ENCODE assay signal across 14 mouse cellular contexts in the genomic region with DNA sequence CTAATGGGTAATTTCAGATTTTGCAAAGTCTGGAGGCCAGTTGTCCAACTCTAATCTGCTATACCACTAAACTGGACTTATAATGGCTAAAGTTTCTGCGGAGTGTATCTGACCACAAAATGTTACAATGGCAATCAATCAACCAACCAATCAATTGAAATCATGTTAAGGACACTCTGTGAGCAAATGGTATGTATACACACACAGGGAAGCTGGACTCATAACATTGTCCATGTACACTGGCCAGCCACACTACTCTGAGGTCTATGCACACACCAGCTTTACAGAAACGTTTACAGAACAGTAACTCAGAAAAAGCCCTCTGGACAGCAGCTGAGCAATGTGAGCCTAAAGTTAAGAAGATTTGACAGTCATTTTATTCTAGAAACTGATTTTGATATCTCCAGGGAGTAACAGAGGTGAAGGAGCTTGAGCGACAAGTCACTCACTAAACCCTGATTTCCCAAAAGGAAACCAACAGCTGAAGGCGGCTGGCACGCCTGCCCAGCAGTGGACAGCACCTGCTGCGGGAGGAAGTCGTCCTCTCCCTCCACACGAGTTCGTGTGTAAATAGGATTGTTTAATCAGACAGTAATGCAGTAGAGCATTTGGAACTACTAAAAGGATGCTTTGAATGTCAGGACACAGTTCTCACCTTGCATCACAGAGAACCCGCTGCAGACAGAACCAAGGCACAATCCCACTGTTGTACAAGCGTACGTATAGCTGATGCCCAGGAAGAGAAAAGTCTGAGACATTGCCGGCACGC. TPM values are rescaled to one million over a fixed set of nuclear protein-coding genes. Genes with fewer than 3 reads are reported as not detected.
DNase-seq lines count a peak whose midpoint lies in the region; ATAC-seq and TF ChIP-seq lines count a peak whose summit lies in the region.
"Had no signal": no experiment of that assay in that cellular context is flagged by ENCODE, and none has a peak within 500 bp of the region (broad histone marks: within the 10 kb centered on the region; RNA-seq: fewer than 3 reads in every experiment).

No protein-coding gene starts in this region.

- TF ChIP-seq CTCF in midbrain, postnatal 0 days (IDR thresholded peaks at IDR 0.05), result no peak

- WGBS in embryonic facial prominence, embryonic 13.5 days, result 78% methylated on average over 14 of the region's 14 CpGs
- 84% methylated on average over 14 of the region's 14 CpGs for WGBS in embryonic facial prominence, embryonic 10.5 days
- 74% methylated on average over 14 of the region's 14 CpGs for whole genome bisulfite sequencing in kidney, embryonic 16.5 days
- 60% methylated on average over 14 of the region's 14 CpGs for WGBS in midbrain, postnatal 0 days
- WGBS in midbrain, embryonic 14.5 days, result 69% methylated on average over 14 of the region's 14 CpGs
- 77% methylated on average over 14 of the region's 14 CpGs for WGBS in forebrain, embryonic 16.5 days

- no peak for DNase-seq in embryonic facial prominence, embryonic 10.5 days (ENCODE audit: low spot score)
- no peak for DNase-seq in kidney, postnatal 25 days
- DNase-seq in midbrain, postnatal 0 days (ENCODE audit: low spot score), result no peak
- DNase-seq in midbrain, embryonic 14.5 days, result no peak
- DNase-seq in right cerebral cortex, adult 2 months (ENCODE audit: low spot score in 2 of 2), result no peak
- DNase-seq: cerebellum, postnatal 36 days; spleen, adult 18-20 months; thymus, adult 18-20 months had no signal

- H3K36me3 ChIP-seq in embryonic facial prominence, embryonic 13.5 days, result no peaks in the 10 kb centered on the region
- no peaks in the 10 kb centered on the region for H3K36me3 ChIP-seq in embryonic facial prominence, embryonic 10.5 days (replicated peaks)
- H3K36me3 ChIP-seq in kidney, embryonic 16.5 days (ENCODE audit: insufficient read depth, low read length), result no peaks in the 10 kb centered on the region
- H3K36me3 ChIP-seq in midbrain, postnatal 0 days (ENCODE audit: insufficient read depth, low read length), result no peaks in the 10 kb centered on the region
- no peaks in the 10 kb centered on the region for H3K36me3 ChIP-seq in midbrain, embryonic 14.5 days (ENCODE audit: control insufficient read depth, insufficient read depth, low read length)
- H3K36me3 ChIP-seq in forebrain, embryonic 16.5 days (ENCODE audit: control insufficient read depth, insufficient read depth), result no peaks in the 10 kb centered on the region
- H3K36me3 ChIP-seq: hindbrain, embryonic 10.5 days had no signal

- no peak overlapping the region for H3K4me3 ChIP-seq in embryonic facial prominence, embryonic 13.5 days
- H3K4me3 ChIP-seq in embryonic facial prominence, embryonic 10.5 days, result no peak overlapping the region
- H3K4me3 ChIP-seq in kidney, embryonic 16.5 days (ENCODE audit: low read length), result no peak overlapping the region
- no peak overlapping the region for H3K4me3 ChIP-seq in midbrain, postnatal 0 days (ENCODE audit: low read depth, low read length)
- H3K4me3 ChIP-seq in midbrain, embryonic 14.5 days (replicated peaks; ENCODE audit: low read depth, low read length), result no peak overlapping the region
- H3K4me3 ChIP-seq in forebrain, embryonic 16.5 days (replicated peaks; ENCODE audit: low read length), result no peak overlapping the region
- H3K4me3 ChIP-seq: erythroblast, embryonic 14.5 days; hindbrain, embryonic 10.5 days had no signal

- H3K27me3 ChIP-seq in embryonic facial prominence, embryonic 13.5 days, result no peaks in the 10 kb centered on the region
- no peaks in the 10 kb centered on the region for H3K27me3 ChIP-seq in embryonic facial prominence, embryonic 10.5 days (replicated peaks; ENCODE audit: low read depth, poor library complexity, severe bottlenecking)
- H3K27me3 ChIP-seq in kidney, embryonic 16.5 days (ENCODE audit: insufficient read depth, low read length), result no peaks in the 10 kb centered on the region
- no peaks in the 10 kb centered on the region for H3K27me3 ChIP-seq in midbrain, postnatal 0 days (ENCODE audit: insufficient read depth, low read length)
- no peaks in the 10 kb centered on the region for H3K27me3 ChIP-seq in midbrain, embryonic 14.5 days (ENCODE audit: control insufficient read depth, insufficient read depth, low read length)
- H3K27me3 ChIP-seq in forebrain, embryonic 16.5 days (replicated peaks; ENCODE audit: control insufficient read depth, insufficient read depth, low read length), result no peaks in the 10 kb centered on the region
- H3K27me3 ChIP-seq: Patski had no signal

- H3K27ac ChIP-seq in embryonic facial prominence, embryonic 13.5 days, result no peak overlapping the region
- H3K27ac ChIP-seq in embryonic facial prominence, embryonic 10.5 days (replicated peaks), result no peak overlapping the region
- H3K27ac ChIP-seq in kidney, embryonic 16.5 days (ENCODE audit: low read length), result 0 out of 2 replicates have a peak overlapping the region, but pooled peaks have one; percentile 35
- H3K27ac ChIP-seq in midbrain, postnatal 0 days (ENCODE audit: low read depth, low read length), result no peak overlapping the region
- H3K27ac ChIP-seq in midbrain, embryonic 14.5 days (replicated peaks; ENCODE audit: low read depth, low read length), result no peak overlapping the region
- no peak overlapping the region for H3K27ac ChIP-seq in forebrain, embryonic 16.5 days (ENCODE audit: low read length)

- ATAC-seq in embryonic facial prominence, embryonic 13.5 days (ENCODE audit: insufficient number of reproducible peaks, insufficient read depth, low FRiP score, low TSS enrichment, low read depth), result no peak
- no peak for ATAC-seq in kidney, embryonic 16.5 days (ENCODE audit: low FRiP score, low TSS enrichment)
- ATAC-seq in midbrain, postnatal 0 days (ENCODE audit: low FRiP score), result no peak
- ATAC-seq in midbrain, embryonic 14.5 days (ENCODE audit: low FRiP score, low TSS enrichment), result no peak
- ATAC-seq in forebrain, embryonic 16.5 days, result no peak
- ATAC-seq: Patski had no signal

- no peak overlapping the region for H3K4me2 ChIP-seq in embryonic facial prominence, embryonic 13.5 days
- H3K4me2 ChIP-seq in kidney, embryonic 16.5 days (replicated peaks; ENCODE audit: low read depth, low read length), result no peak overlapping the region
- no peak overlapping the region for H3K4me2 ChIP-seq in midbrain, postnatal 0 days (ENCODE audit: low read depth, low read length, poor library complexity, severe bottlenecking)
- H3K4me2 ChIP-seq in midbrain, embryonic 14.5 days (ENCODE audit: low read length), result no peak overlapping the region
- H3K4me2 ChIP-seq in forebrain, embryonic 16.5 days (ENCODE audit: low read length), result no peak overlapping the region

- H3K4me1 ChIP-seq in embryonic facial prominence, embryonic 13.5 days, result peaks cover 42% of the 10 kb centered on the region
- H3K4me1 ChIP-seq in embryonic facial prominence, embryonic 10.5 days, result peaks cover 45% of the 10 kb centered on the region
- peaks cover 37% of the 10 kb centered on the region for H3K4me1 ChIP-seq in kidney, embryonic 16.5 days (ENCODE audit: insufficient read depth, low read length)
- peaks cover 6% of the 10 kb centered on the region for H3K4me1 ChIP-seq in midbrain, postnatal 0 days (ENCODE audit: insufficient read depth, low read length)
- 0 out of 2 replicates have a peak, but pooled peaks cover 2% of the 10 kb centered on the region for H3K4me1 ChIP-seq in midbrain, embryonic 14.5 days (ENCODE audit: control insufficient read depth, insufficient read depth, low read length)
- peaks cover 10% of the 10 kb centered on the region for H3K4me1 ChIP-seq in forebrain, embryonic 16.5 days (replicated peaks; ENCODE audit: control insufficient read depth, insufficient read depth, low read length)

- no peaks in the 10 kb centered on the region for H3K9me3 ChIP-seq in embryonic facial prominence, embryonic 13.5 days
- no peaks in the 10 kb centered on the region for H3K9me3 ChIP-seq in embryonic facial prominence, embryonic 10.5 days
- H3K9me3 ChIP-seq in kidney, embryonic 16.5 days (ENCODE audit: low read length), result no peaks in the 10 kb centered on the region
- no peaks in the 10 kb centered on the region for H3K9me3 ChIP-seq in midbrain, postnatal 0 days (ENCODE audit: low read length)
- H3K9me3 ChIP-seq in midbrain, embryonic 14.5 days (ENCODE audit: control insufficient read depth, low read length), result no peaks in the 10 kb centered on the region
- no peaks in the 10 kb centered on the region for H3K9me3 ChIP-seq in forebrain, embryonic 16.5 days (ENCODE audit: control insufficient read depth, low read length)
- H3K9me3 ChIP-seq: hindbrain, embryonic 10.5 days had no signal

- 0 out of 2 replicates have a peak overlapping the region, but pooled peaks have one; percentile 11 for H3K9ac ChIP-seq in embryonic facial prominence, embryonic 13.5 days
- H3K9ac ChIP-seq in kidney, embryonic 16.5 days (replicated peaks; ENCODE audit: low read length), result no peak overlapping the region
- H3K9ac ChIP-seq in midbrain, postnatal 0 days (replicated peaks; ENCODE audit: low read length, poor library complexity, severe bottlenecking), result 0 out of 2 replicates have a peak overlapping the region, but pooled peaks have one; percentile 19
- no peak overlapping the region for H3K9ac ChIP-seq in midbrain, embryonic 14.5 days (replicated peaks; ENCODE audit: low read length)
- no peak overlapping the region for H3K9ac ChIP-seq in forebrain, embryonic 16.5 days (replicated peaks; ENCODE audit: low read depth, low read length)

RNA-seq across cellular contexts. Expression of a gene that starts 35.6 kb away (rescaled TPM):
- 30.6 and 34.0 TPM in 2 replicates for polyA plus RNA-seq in embryonic facial prominence, embryonic 13.5 days (2015; fragmentation: Nextera tagmentation; extraction: Ambion mirVana)
- polyA plus RNA-seq in embryonic facial prominence, embryonic 10.5 days (2016; fragmentation: Nextera tagmentation; extraction: Ambion mirVana), result 44.6 and 45.4 TPM in 2 replicates
- 50.6 and 52.9 TPM in 2 replicates for polyA plus RNA-seq in kidney, embryonic 16.5 days (2015; fragmentation: Nextera tagmentation; extraction: Ambion mirVana)
- total RNA-seq in midbrain, postnatal 0 days (2014; rRNA removed), result 11.2 and 19.1 TPM in 2 replicates
- polyA plus RNA-seq in midbrain, postnatal 0 days (2015; fragmentation: Nextera tagmentation; extraction: Ambion mirVana), result 11.2 and 11.7 TPM in 2 replicates
- 8.3 and 12.2 TPM in 2 replicates for polyA plus RNA-seq in midbrain, embryonic 14.5 days (2014; fragmentation: Nextera tagmentation; extraction: Ambion mirVana)
- polyA plus RNA-seq in forebrain, embryonic 16.5 days (2015; fragmentation: Nextera tagmentation; extraction: Ambion mirVana), result 20.9 and 21.5 TPM in 2 replicates

RNA-seq across cellular contexts. Expression of a gene that starts 38.1 kb away (rescaled TPM):
- polyA plus RNA-seq in embryonic facial prominence, embryonic 13.5 days (2015; fragmentation: Nextera tagmentation; extraction: Ambion mirVana), result 3.1 and 4.5 TPM in 2 replicates
- polyA plus RNA-seq in embryonic facial prominence, embryonic 10.5 days (2016; fragmentation: Nextera tagmentation; extraction: Ambion mirVana), result 2.5 and 2.9 TPM in 2 replicates
- polyA plus RNA-seq in kidney, embryonic 16.5 days (2015; fragmentation: Nextera tagmentation; extraction: Ambion mirVana), result 14.8 and 15.7 TPM in 2 replicates
- total RNA-seq in midbrain, postnatal 0 days (2014; rRNA removed), result 3.7 and 4.8 TPM in 2 replicates
- polyA plus RNA-seq in midbrain, postnatal 0 days (2015; fragmentation: Nextera tagmentation; extraction: Ambion mirVana), result 2.1 and 2.7 TPM in 2 replicates
- 0.73 and 1.2 TPM in 2 replicates for polyA plus RNA-seq in midbrain, embryonic 14.5 days (2014; fragmentation: Nextera tagmentation; extraction: Ambion mirVana)
- polyA plus RNA-seq in forebrain, embryonic 16.5 days (2015; fragmentation: Nextera tagmentation; extraction: Ambion mirVana), result 1.5 and 2.0 TPM in 2 replicates
- polyA plus RNA-seq: erythroblast, embryonic 14.5 days had no signal

RNA-seq across cellular contexts. Expression of a gene that starts 54.4 kb away (rescaled TPM):
- 3.8 and 4.7 TPM in 2 replicates for polyA plus RNA-seq in embryonic facial prominence, embryonic 13.5 days (2015; fragmentation: Nextera tagmentation; extraction: Ambion mirVana)
- 6.8 and 7.4 TPM in 2 replicates for polyA plus RNA-seq in embryonic facial prominence, embryonic 10.5 days (2016; fragmentation: Nextera tagmentation; extraction: Ambion mirVana)
- polyA plus RNA-seq in kidney, embryonic 16.5 days (2015; fragmentation: Nextera tagmentation; extraction: Ambion mirVana), result 3.7 and 4.4 TPM in 2 replicates
- 9.0 and 11.4 TPM in 2 replicates for total RNA-seq in midbrain, postnatal 0 days (2014; rRNA removed)
- polyA plus RNA-seq in midbrain, postnatal 0 days (2015; fragmentation: Nextera tagmentation; extraction: Ambion mirVana), result 10.6 and 10.9 TPM in 2 replicates
- 9.9 and 10.8 TPM in 2 replicates for polyA plus RNA-seq in midbrain, embryonic 14.5 days (2014; fragmentation: Nextera tagmentation; extraction: Ambion mirVana)
- 11.0 and 13.7 TPM in 2 replicates for polyA plus RNA-seq in forebrain, embryonic 16.5 days (2015; fragmentation: Nextera tagmentation; extraction: Ambion mirVana)

Comparison
In these comparisons a context has a peak if more than half of its experiments do, and no peak if none do; other contexts are left out.
1. H3K9ac ChIP-seq: peak in embryonic facial prominence, embryonic 13.5 days (single experiment) and midbrain, postnatal 0 days (single experiment); none in kidney, embryonic 16.5 days (single experiment), midbrain, embryonic 14.5 days (single experiment) and forebrain, embryonic 16.5 days (single experiment).